Mouse (Mus musculus): ENCODE data around the gene Cmtm8. TPM values are rescaled to one million over a fixed set of nuclear protein-coding genes. Genes with fewer than 3 reads are reported as not detected.

Cmtm8 gene
- polyA plus RNA-seq, 1 experiment from 2014 or later: 14.9 TPM

DNA sequence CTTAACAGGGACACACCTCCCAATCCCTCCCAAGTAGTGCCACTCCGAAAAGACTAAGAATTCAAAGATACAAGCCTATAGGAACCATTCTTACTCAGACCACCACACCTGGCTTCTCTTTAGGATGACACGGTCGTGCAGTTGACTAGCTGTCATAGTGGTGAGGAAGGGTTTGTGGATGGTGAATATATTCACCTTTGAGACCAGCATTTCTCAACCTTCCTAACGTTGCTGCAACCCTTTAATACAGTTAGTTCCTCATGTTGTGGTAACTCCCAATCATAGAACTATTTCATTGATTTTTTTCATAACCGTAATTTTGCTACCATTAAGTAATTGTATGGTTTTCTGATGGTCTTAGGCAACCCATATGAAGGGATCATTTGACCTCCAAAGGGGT is 56.8 kb downstream of the Cmtm8 start:
- no peaks in the 10 kb centered on the region for H3K27me3 ChIP-seq (replicated peaks)
- H3K9me3 ChIP-seq (replicated peaks): peaks cover 4% of the 10 kb centered on the region; the same call in 1 of the 2 replicates
- 93% methylated on average over 5 of the region's 5 CpGs for WGBS
- H3K9ac ChIP-seq: no peak overlapping the region
- H3K27ac ChIP-seq (ENCODE audit: poor library complexity, severe bottlenecking): no peak overlapping the region
- H3K4me2 ChIP-seq: no peak overlapping the region
- peaks cover 8% of the 10 kb centered on the region for H3K4me1 ChIP-seq (replicated peaks)
- no peak overlapping the region for H3K4me3 ChIP-seq
- no peaks in the 10 kb centered on the region for H3K36me3 ChIP-seq
- ATAC-seq (ENCODE audit: insufficient number of reproducible peaks, low FRiP score): no peak

DNA sequence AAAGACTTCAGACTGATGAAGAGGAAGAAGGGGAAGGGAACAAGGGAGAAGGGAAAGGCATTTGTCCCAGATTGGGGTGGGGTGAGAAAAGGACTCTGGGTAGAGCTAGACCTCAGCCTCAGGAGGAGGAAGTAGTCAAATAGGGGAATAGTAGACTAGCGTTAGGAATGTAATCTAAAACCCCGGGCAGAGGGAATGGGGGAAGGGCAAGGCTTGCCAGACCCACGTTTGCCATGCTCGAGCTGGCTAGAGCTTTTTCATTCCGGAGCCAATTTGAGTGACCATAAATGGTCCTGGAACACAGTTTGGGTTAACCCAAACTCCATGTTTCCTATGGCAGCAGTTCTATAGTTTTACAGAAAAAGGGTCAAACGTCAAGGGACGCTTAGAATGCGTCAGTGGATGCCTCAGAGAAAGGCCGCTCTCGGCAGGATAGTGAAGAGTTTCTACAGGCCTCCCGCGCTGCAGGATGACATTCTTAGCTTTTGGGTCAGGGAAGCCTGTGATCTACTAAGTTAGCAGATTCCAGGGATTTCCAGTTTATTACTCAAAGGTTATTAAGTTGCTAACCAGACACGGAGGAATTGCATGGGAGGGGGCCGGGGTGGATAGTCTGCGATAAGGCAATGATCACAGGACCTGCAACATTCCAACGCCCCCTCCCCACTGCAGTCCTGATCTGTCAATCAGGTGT is 58.4 kb downstream of the Cmtm8 start:
- H3K36me3 ChIP-seq: no peaks in the 10 kb centered on the region
- no peak overlapping the region for H3K9ac ChIP-seq
- H3K4me3 ChIP-seq: no peak overlapping the region
- H3K27me3 ChIP-seq (replicated peaks): no peaks in the 10 kb centered on the region
- ATAC-seq (ENCODE audit: insufficient number of reproducible peaks, low FRiP score): no peak
- peak overlapping the region; percentile 41 for H3K4me2 ChIP-seq
- WGBS: 12% methylated on average over 16 of the region's 16 CpGs
- H3K4me1 ChIP-seq (replicated peaks): peaks cover 10% of the 10 kb centered on the region
- H3K27ac ChIP-seq (ENCODE audit: poor library complexity, severe bottlenecking): no peak overlapping the region
- H3K9me3 ChIP-seq (replicated peaks): peaks cover 4% of the 10 kb centered on the region; the same call in 1 of the 2 replicates

DNA sequence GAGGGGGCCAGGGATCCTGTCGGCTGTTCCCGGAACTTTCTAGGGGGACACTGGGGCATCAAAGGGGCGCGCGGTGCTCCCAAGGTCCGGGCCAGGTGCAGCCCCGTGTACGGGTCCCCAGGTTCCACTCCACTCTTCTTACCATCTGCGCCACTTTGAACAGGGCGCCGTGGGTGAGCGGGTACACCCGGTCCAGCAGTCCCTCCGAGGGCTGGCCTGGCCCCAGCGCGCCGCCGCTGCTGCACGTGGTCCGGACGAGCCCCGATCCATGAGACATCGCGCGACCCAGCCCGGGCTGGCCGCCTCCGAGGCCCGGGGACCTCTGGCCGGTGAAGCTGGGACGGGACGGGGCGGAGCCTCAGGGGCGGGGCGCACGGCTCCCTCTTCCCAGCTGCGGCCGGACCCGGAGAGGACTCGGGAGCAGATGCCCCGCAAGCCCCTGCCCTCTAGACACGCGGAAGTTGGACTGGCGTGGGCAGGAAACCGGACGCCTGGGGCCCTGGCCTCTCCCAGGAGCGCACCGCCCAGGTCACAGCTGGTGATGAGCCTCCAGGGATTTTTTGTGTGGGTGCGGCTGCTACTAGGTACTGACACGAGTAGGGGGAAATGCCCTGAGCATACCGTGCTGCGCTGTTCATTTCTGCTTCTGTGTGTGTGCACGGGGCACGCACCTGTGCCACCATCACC is 62.3 kb downstream of the Cmtm8 start, which contains the start of gene Cmtm7:
Gene Cmtm7, minus strand, starts transcription at position 331 of the 687 bp plus-strand sequence.
- peak within 1 kb of the TSS; percentile 63 for H3K4me3 ChIP-seq
- WGBS: 1% methylated on average over 53 of the region's 54 CpGs
- H3K36me3 ChIP-seq: no peaks in the 10 kb centered on the region
- peak within 1 kb of the TSS; percentile 85 for H3K27ac ChIP-seq (ENCODE audit: poor library complexity, severe bottlenecking)
- peaks cover 25% of the 10 kb centered on the region for H3K4me1 ChIP-seq (replicated peaks)
- H3K9me3 ChIP-seq (replicated peaks): no peaks in the 10 kb centered on the region
- peak within 1 kb of the TSS; percentile 84 for H3K9ac ChIP-seq
- peak within 1 kb of the TSS; percentile 77 for H3K4me2 ChIP-seq
- ATAC-seq (ENCODE audit: insufficient number of reproducible peaks, low FRiP score): peak; percentile 85
- H3K27me3 ChIP-seq (replicated peaks): no peaks in the 10 kb centered on the region

DNA sequence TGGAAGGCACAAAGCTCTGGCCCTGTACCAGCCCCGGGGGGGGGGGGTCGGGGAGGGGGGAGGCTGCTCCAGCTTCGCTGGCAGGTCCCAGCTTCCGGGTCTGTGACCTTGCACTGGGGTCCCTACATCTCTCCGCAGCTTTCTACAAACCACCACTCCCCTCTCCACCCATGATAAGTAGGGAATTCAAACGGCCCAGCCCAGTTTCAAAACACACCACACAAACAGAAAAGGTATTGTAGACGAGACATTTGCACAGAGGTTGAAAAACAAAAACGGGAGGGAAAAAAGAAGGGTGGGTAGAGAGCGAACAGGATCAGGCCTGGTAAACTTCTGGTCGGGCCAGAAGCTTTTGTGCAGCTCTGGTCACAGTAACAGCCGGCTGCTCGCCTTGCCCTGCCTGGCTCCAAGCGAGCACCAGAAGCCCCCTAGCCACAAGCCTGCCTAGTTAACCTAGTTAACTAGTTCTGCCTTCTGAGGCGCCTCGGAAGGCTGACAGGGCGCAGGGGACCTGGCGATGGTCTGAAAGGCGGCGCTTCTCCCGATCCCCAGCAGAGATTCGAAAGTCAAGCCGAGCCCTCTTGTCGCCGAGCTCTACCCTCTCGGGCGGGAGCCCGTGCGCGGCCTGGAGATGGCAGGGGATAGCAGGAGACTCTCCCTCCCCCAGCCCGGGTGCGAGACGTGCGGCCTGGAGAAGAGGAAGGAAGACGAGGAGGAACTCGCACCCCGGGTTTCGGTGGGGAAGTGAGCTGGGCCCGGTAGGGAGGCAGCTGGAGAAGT is 63.0 kb downstream of the Cmtm8 start:
- H3K4me1 ChIP-seq (replicated peaks): peaks cover 30% of the 10 kb centered on the region
- no peaks in the 10 kb centered on the region for H3K27me3 ChIP-seq (replicated peaks)
- under 1% methylated on average over 38 of the region's 38 CpGs for WGBS
- peak overlapping the region; percentile 63 for H3K4me3 ChIP-seq
- ATAC-seq (ENCODE audit: insufficient number of reproducible peaks, low FRiP score): peak; percentile 56
- H3K27ac ChIP-seq (ENCODE audit: poor library complexity, severe bottlenecking): peak overlapping the region; percentile 85
- no peaks in the 10 kb centered on the region for H3K9me3 ChIP-seq (replicated peaks)
- H3K4me2 ChIP-seq: peak overlapping the region; percentile 77
- H3K9ac ChIP-seq: peak overlapping the region; percentile 84
- no peaks in the 10 kb centered on the region for H3K36me3 ChIP-seq

DNA sequence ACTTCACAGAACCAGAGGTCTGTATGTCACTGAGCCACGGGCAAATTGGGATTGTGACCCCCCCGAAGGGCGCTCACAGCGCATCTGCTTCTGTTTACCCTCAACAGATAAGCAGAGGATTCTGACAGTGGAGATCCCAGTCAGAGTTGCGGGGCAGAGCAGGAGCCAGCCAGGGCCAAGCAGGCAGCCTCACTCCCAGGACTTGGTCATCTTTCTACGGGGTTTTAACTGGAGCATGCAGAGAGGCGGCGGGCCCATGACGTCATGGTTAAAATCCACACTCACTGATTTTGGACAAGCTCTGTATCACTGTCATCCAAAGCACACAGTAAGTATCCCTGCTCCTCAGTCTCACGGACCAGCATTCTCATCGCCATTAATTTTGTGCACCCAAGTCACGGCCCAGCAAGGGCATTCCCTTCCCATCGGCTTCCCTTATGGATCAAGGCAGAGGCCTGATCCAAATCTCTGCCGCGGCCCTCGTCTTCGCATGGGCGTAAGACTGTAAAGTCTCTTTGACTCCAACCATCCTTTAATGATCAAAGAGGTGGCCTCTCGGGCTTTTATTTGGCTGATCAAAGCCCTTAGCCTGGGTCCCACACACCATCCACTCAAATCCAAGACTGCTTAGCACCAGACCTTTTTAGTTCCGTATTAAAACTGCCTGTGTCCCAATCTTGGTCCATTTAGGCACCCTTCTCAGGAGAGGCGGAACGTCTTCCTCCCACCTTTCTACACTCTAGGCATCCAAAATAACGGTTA is 63.8 kb downstream of the Cmtm8 start:
- ATAC-seq (ENCODE audit: insufficient number of reproducible peaks, low FRiP score): no peak
- Histone ChIP-seq H3K27me3 (replicated peaks) (no peaks in the 10 kb centered on the region), H3K4me2 (peak overlapping the region; percentile 77), H3K36me3 (no peaks in the 10 kb centered on the region), H3K4me3 (peak overlapping the region; percentile 63), H3K4me1 (replicated peaks) (peaks cover 30% of the 10 kb centered on the region), H3K9ac (peak overlapping the region; percentile 84), H3K9me3 (replicated peaks) (no peaks in the 10 kb centered on the region), H3K27ac (ENCODE audit: poor library complexity, severe bottlenecking) (peak overlapping the region; percentile 85)
- 15% methylated on average over 23 of the region's 23 CpGs for WGBS

DNA sequence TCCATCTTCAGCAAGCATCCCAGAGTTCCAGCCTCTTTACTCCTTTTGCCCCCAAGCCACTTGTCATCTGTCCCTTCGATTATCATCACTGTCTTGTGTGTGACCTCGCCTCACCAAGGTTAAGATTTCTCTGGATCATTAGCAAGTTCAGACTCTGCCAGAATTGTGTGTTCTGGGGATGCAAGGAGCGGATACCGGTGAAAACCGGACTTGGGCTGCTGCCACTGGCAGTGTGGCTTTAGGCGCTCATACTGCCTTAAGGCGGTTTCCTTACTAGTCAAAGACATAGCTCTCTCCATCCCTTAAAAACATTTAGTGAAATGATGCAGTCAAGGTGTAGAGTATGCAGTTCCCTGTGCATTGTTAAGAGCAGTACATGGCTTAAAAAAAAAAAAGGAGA is 65.1 kb downstream of the Cmtm8 start:
- Histone ChIP-seq H3K9ac (no peak overlapping the region), H3K27me3 (replicated peaks) (no peaks in the 10 kb centered on the region), H3K27ac (ENCODE audit: poor library complexity, severe bottlenecking) (no peak overlapping the region), H3K4me2 (no peak overlapping the region), H3K36me3 (no peaks in the 10 kb centered on the region), H3K4me3 (no peak overlapping the region), H3K4me1 (replicated peaks) (peaks cover 35% of the 10 kb centered on the region), H3K9me3 (replicated peaks) (no peaks in the 10 kb centered on the region)
- no peak for ATAC-seq (ENCODE audit: insufficient number of reproducible peaks, low FRiP score)
- 86% methylated on average over 7 of the region's 7 CpGs for WGBS

DNA sequence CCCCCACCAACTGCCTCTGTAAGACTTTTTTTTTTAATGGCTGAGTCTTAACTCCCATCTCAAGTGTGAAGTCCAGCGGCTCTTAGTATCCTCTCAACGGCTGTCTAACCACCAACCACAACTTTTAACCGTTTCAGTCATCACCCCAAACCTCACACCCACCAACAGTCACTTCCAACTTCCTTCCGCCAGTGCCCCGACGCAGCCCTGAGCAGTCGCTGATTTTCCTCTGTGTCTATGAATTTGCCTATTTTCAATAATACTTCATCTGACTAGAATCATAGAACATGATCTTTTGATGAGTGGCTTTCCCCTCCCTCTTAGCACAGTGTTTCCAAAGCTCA is 65.9 kb downstream of the Cmtm8 start:
- no peak overlapping the region for H3K4me3 ChIP-seq
- H3K27ac ChIP-seq (ENCODE audit: poor library complexity, severe bottlenecking): no peak overlapping the region
- no peak overlapping the region for H3K4me2 ChIP-seq

DNA sequence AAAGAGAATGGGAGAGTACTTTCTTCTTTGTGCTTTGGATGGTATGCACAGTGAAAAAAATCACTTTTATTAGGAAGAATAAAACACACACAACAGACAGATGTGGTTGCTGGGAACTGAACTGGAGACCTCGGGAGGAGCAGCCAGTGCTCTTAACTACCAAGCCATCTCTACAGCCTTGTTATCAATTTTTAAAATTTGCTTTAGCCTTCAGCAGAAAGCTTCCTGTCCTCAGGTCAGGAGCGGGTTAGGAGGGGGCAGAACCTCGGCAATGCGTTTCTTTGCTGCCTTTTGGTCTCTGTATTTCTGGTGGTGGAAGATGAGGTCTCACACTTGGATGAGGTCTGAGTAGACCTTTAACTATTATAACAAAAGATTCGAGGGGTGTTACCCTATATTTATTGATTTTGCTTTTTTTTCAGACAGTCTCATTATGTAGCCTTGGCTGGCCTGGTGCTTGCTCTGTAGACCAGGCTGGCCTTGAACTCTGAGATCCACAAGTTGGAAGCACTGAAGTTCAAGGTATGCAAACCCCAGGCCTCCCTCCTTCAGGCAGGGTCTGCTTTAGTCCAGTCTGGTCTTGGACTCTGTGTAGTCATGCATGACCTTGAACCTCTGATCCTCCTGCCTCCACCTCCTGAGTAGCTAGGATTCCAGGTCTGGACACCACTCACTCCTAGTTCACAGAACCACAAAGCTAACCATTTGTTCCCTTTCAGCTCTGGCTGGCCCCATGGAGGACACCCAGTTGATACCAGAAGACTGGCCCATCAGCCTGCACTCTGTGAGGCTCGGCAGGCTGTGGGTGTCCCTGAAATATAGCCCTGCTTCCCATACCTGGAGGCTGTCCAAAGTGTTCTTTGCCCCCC is 66.5 kb downstream of the Cmtm8 start:
- no peaks in the 10 kb centered on the region for H3K27me3 ChIP-seq (replicated peaks)
- WGBS: 70% methylated on average over 6 of the region's 6 CpGs
- H3K9ac ChIP-seq: no peak overlapping the region
- H3K27ac ChIP-seq (ENCODE audit: poor library complexity, severe bottlenecking): no peak overlapping the region
- H3K4me1 ChIP-seq (replicated peaks): peaks cover 35% of the 10 kb centered on the region
- 0 out of 2 replicates have a peak, but pooled peaks cover under 1% of the 10 kb centered on the region for H3K9me3 ChIP-seq (replicated peaks)
- ATAC-seq (ENCODE audit: insufficient number of reproducible peaks, low FRiP score): no peak
- no peak overlapping the region for H3K4me3 ChIP-seq
- peaks cover 4% of the 10 kb centered on the region for H3K36me3 ChIP-seq
- no peak overlapping the region for H3K4me2 ChIP-seq

More for the DNA sequence above, 65.9 kb downstream of the Cmtm8 start:
- Histone ChIP-seq H3K9me3 (replicated peaks) (no peaks in the 10 kb centered on the region), H3K27me3 (replicated peaks) (no peaks in the 10 kb centered on the region), H3K36me3 (no peaks in the 10 kb centered on the region), H3K9ac (no peak overlapping the region), H3K4me1 (replicated peaks) (peaks cover 35% of the 10 kb centered on the region)
- 69% methylated on average over 7 of the region's 7 CpGs for WGBS
- ATAC-seq (ENCODE audit: insufficient number of reproducible peaks, low FRiP score): no peak

DNA sequence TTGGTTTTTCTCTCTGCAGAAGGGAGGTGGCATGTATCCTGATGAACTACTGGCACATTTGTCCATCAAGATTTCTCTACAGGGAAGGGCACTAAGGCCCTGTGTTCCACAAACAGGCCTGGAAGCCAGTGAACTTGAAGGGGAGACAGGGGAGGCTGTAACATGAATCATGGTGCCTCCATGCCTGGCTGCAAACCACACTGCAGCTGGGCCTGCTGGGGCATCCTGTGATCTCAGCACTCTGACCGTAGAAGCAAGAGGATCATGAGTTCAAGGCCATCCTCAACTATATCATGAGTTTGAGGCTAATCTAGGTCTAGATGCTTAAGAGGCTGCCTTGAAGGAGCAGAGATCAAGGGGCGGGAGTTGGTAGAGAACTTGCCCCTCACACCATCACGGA is 67.6 kb downstream of the Cmtm8 start:
- Histone ChIP-seq H3K4me1 (replicated peaks) (peaks cover 35% of the 10 kb centered on the region), H3K4me3 (no peak overlapping the region), H3K36me3 (peaks cover 11% of the 10 kb centered on the region), H3K27me3 (replicated peaks) (no peaks in the 10 kb centered on the region), H3K9me3 (replicated peaks) (0 out of 2 replicates have a peak, but pooled peaks cover 5% of the 10 kb centered on the region), H3K9ac (no peak overlapping the region), H3K27ac (ENCODE audit: poor library complexity, severe bottlenecking) (no peak overlapping the region), H3K4me2 (no peak overlapping the region)
- ATAC-seq (ENCODE audit: insufficient number of reproducible peaks, low FRiP score): no peak
- 85% methylated on average over 3 of the region's 3 CpGs for WGBS

DNA sequence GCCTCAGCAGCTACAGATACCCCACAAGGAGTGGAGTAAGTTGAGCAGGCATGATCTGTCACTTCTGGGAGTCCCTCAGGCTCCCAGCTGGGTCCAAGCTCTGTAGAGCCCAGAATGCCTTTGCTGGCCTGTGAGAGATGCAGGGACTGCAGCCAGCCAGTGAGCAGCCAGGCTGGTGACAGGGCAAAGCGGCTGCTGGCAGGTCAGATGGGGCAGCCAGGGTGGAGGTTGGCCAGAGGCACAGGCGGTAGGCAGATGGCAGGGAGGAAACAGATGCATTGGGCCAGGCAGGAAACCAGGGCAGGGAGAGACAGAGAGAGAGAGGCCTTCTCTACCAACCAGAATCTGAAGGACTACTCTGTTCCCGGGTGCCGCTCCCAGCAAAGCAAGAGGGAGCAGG is 68.7 kb downstream of the Cmtm8 start:
- Histone ChIP-seq H3K36me3 (peaks cover 19% of the 10 kb centered on the region), H3K4me1 (replicated peaks) (peaks cover 31% of the 10 kb centered on the region), H3K9me3 (replicated peaks) (0 out of 2 replicates have a peak, but pooled peaks cover 5% of the 10 kb centered on the region), H3K4me3 (no peak overlapping the region), H3K4me2 (no peak overlapping the region), H3K27me3 (replicated peaks) (no peaks in the 10 kb centered on the region), H3K9ac (no peak overlapping the region), H3K27ac (ENCODE audit: poor library complexity, severe bottlenecking) (peak overlapping the region; percentile 35; the same call in 1 of the 2 replicates)
- ATAC-seq (ENCODE audit: insufficient number of reproducible peaks, low FRiP score): no peak
- 53% methylated on average over 4 of the region's 4 CpGs for WGBS
